Mouse (Mus musculus) adrenal gland, postnatal 25 days (tissue): ENCODE measurements around the gene Hoxa6. TPM values are rescaled to one million over a fixed set of nuclear protein-coding genes. Genes with fewer than 3 reads are reported as not detected.

Experiments
- DNase-seq: peaks from one replicate; pipeline ENCODE4 v3.0.0; 2021; ENCODE audit warnings: mixed read lengths
- long read RNA-seq: library from polyadenylated mRNA; stranded (forward); transcript quantifications from one replicate; pipeline ENCODE4 v2.0.0, GENCODE M21; 2021
- total RNA-seq: library from RNA; stranded (reverse); gene quantifications from 2 replicates; pipeline ENCODE4 v1.2.3, GENCODE M21; 2021

Gene Hoxa6
- 3.1 and 5.6 TPM in 2 replicates for total RNA-seq
- long read RNA-seq, partial matches to known transcripts, result 0 of 2 reads
- long read RNA-seq, other reads (novel, unspliced or antisense), result 1 of 2 reads

- peak; percentile 81 for DNase-seq
Observed at GRCm38 (mm10) chr6:52208072-52208867, at the start of gene Hoxa6. Hoxa6 (minus strand) TSS chr6:52208722.

- DNase-seq, result peak; percentile 75
Observed at GRCm38 (mm10) chr6:52256956-52257355, 48.4 kb upstream of the Hoxa6 start.

- DNase-seq, result no peak
Observed at GRCm38 (mm10) chr6:52253511-52254500, 45.3 kb upstream of the Hoxa6 start.

- no peak for DNase-seq
Observed at GRCm38 (mm10) chr6:52252775-52253376, 44.4 kb upstream of the Hoxa6 start.

- no peak for DNase-seq
Observed at GRCm38 (mm10) chr6:52252016-52252774, 43.7 kb upstream of the Hoxa6 start.

- DNase-seq, result no peak
Observed at GRCm38 (mm10) chr6:52251177-52251879, 42.8 kb upstream of the Hoxa6 start.

- DNase-seq, result no peak
Observed at GRCm38 (mm10) chr6:52249826-52250225, 41.3 kb upstream of the Hoxa6 start.

GRCm38 (mm10) chr6:52249415-52249738 is 40.9 kb upstream of the Hoxa6 start:
- no peak for DNase-seq

GRCm38 (mm10) chr6:52248638-52249414 is 40.3 kb upstream of the Hoxa6 start:
- DNase-seq, result no peak

GRCm38 (mm10) chr6:52247766-52248637 is 39.5 kb upstream of the Hoxa6 start:
- DNase-seq, result no peak

GRCm38 (mm10) chr6:52246916-52247315 is 38.4 kb upstream of the Hoxa6 start:
- DNase-seq, result no peak

- no peak for DNase-seq
Observed at GRCm38 (mm10) chr6:52246403-52246803, 37.9 kb upstream of the Hoxa6 start.

- no peak for DNase-seq
Observed at GRCm38 (mm10) chr6:52245757-52246142, 37.2 kb upstream of the Hoxa6 start, which contains the start of gene Hoxa11. Hoxa11 (minus strand) TSS chr6:52245810.

- DNase-seq, result no peak
Observed at GRCm38 (mm10) chr6:52245040-52245756, 36.7 kb upstream of the Hoxa6 start.

GRCm38 (mm10) chr6:52244471-52245039 is 36.0 kb upstream of the Hoxa6 start:
- no peak for DNase-seq

GRCm38 (mm10) chr6:52243681-52244121 is 35.2 kb upstream of the Hoxa6 start:
- no peak for DNase-seq

- no peak for DNase-seq
Observed at GRCm38 (mm10) chr6:52242801-52243332, 34.3 kb upstream of the Hoxa6 start.
